Mouse (Mus musculus) adrenal gland, adult 8-10 months (tissue): ENCODE measurements at regions not wholly inside any gene's neighbourhood (a gene's known extent, or its start where the extent isn't known, plus 50 kb on each side); places are given as distances from the start of the nearest gene placed in this dataset.

Experiments used
- DNase-seq: peaks from one replicate; pipeline ENCODE4 v3.0.0; 2022

GRCm38 (mm10) chr19:25729103-25729502 is 56.9 kb downstream of the Dmrt2 start:
- no peak for DNase-seq

- no peak for DNase-seq
These were observed 57.4 kb downstream of the Dmrt2 start for GRCm38 (mm10) chr19:25729633-25730032.

GRCm38 (mm10) chr19:25778455-25778854 is 106.2 kb downstream of the Dmrt2 start:
- no peak for DNase-seq

- DNase-seq: peak; percentile 2
These were observed 107.1 kb downstream of the Dmrt2 start for GRCm38 (mm10) chr19:25779356-25779755.

GRCm38 (mm10) chr19:25781314-25781713 is 109.1 kb downstream of the Dmrt2 start:
- DNase-seq: no peak

GRCm38 (mm10) chr19:25802692-25803091 is 130.5 kb downstream of the Dmrt2 start:
- no peak for DNase-seq

GRCm38 (mm10) chr19:25805351-25805750 is 133.1 kb downstream of the Dmrt2 start:
- DNase-seq: no peak

GRCm38 (mm10) chr19:25813651-25814050 is 141.4 kb downstream of the Dmrt2 start:
- no peak for DNase-seq

- no peak for DNase-seq
These were observed 172.9 kb downstream of the Dmrt2 start for GRCm38 (mm10) chr19:25845158-25845557.

- DNase-seq: no peak
These were observed 184.1 kb downstream of the Dmrt2 start for GRCm38 (mm10) chr19:25856344-25856743.

- DNase-seq: no peak
These were observed 191.1 kb downstream of the Dmrt2 start for GRCm38 (mm10) chr19:25863312-25863711.

GRCm38 (mm10) chr19:25906721-25907120 is 234.5 kb downstream of the Dmrt2 start:
- DNase-seq: peak; percentile 47

GRCm38 (mm10) chr19:25922052-25922451 is 249.8 kb downstream of the Dmrt2 start:
- DNase-seq: peak; percentile 15

GRCm38 (mm10) chr19:25922806-25923205 is 250.6 kb downstream of the Dmrt2 start:
- no peak for DNase-seq

- no peak for DNase-seq
These were observed 251.6 kb downstream of the Dmrt2 start for GRCm38 (mm10) chr19:25923727-25924384.

GRCm38 (mm10) chr19:25924385-25924769 is 252.2 kb downstream of the Dmrt2 start:
- DNase-seq: no peak

GRCm38 (mm10) chr19:25927220-25927619 is 255.0 kb downstream of the Dmrt2 start:
- no peak for DNase-seq

GRCm38 (mm10) chr19:25937343-25937742 is 265.1 kb downstream of the Dmrt2 start:
- DNase-seq: peak; percentile 45

- DNase-seq: no peak
These were observed 299.0 kb downstream of the Dmrt2 start for GRCm38 (mm10) chr19:25971210-25971609.

- DNase-seq: no peak
These were observed 303.0 kb downstream of the Dmrt2 start for GRCm38 (mm10) chr19:25975202-25975601.

GRCm38 (mm10) chr19:25980308-25980707 is 308.1 kb downstream of the Dmrt2 start:
- DNase-seq: no peak

GRCm38 (mm10) chr19:26014620-26015180 is 342.5 kb downstream of the Dmrt2 start:
- DNase-seq: peak; percentile 50

- no peak for DNase-seq
These were observed 348.9 kb downstream of the Dmrt2 start for GRCm38 (mm10) chr19:26021141-26021540.

- DNase-seq: no peak
These were observed 353.9 kb downstream of the Dmrt2 start for GRCm38 (mm10) chr19:26026103-26026502.

- DNase-seq: peak; percentile 50
These were observed 365.1 kb downstream of the Dmrt2 start for GRCm38 (mm10) chr19:26037270-26037669.
